Mouse (Mus musculus): ENCODE results near the gene Gm20388. TPM values are rescaled to one million over a fixed set of nuclear protein-coding genes. Genes with fewer than 3 reads are reported as not detected.
"Not testable (repeated sequence)": the region's sequence is repeated elsewhere in the genome, so short reads cannot be mapped to it uniquely, and the experiment has no call there.

Gm20388 gene
- total RNA-seq, 2 experiments from 2014 or later: 12.7 TPM; not detected in 1

DNA sequence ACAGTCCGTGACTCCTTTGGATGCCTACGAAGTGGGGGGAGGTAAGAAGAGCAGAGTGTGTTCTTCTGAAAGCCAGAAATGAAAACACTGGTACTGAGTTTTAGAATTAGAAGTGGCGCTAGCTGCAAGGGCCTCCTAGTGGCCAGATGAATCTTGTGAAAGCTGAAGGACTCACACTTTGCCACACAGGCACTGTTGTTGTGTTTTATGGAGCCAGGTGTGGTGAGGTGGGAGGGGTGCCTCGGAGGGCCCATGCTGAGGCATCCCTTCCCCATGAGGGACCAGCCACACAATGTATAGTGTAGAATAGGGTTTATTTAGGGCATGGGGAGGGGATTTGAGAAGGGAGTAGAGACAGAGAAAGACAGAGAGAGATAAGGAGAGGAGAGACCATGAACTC is 3587.1 kb downstream of the Gm20388 start:
- DNase-seq: no peak

DNA sequence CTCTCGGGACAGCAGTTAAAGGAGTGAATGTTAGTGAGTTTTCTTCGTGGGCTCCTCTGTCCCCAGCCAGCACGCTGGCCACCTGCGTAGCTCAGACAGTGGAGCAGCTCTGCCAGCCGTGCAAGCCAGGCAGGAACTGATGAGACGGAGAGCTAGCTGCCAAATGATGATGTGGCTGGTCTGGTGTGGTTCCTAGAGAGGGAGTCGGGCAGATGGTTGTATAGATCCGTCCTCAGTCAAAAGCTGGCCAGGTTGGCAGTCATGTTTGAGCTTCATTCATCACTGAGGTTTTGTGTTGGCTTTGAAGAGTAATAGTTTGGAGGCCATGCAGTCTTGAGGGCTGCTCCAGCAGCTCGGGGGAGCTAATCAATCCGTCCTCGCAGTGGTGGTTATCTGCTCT is 3588.3 kb downstream of the Gm20388 start:
- DNase-seq: peak; percentile 34

GRCm38 (mm10) chr8:123499556-123499955 is 3588.9 kb downstream of the Gm20388 start:
- no peak for DNase-seq

- no peak for DNase-seq
These were observed 3591.6 kb downstream of the Gm20388 start for GRCm38 (mm10) chr8:123502192-123502591.

- DNase-seq: no peak
These were observed 3593.3 kb downstream of the Gm20388 start for GRCm38 (mm10) chr8:123503801-123504467.

DNA sequence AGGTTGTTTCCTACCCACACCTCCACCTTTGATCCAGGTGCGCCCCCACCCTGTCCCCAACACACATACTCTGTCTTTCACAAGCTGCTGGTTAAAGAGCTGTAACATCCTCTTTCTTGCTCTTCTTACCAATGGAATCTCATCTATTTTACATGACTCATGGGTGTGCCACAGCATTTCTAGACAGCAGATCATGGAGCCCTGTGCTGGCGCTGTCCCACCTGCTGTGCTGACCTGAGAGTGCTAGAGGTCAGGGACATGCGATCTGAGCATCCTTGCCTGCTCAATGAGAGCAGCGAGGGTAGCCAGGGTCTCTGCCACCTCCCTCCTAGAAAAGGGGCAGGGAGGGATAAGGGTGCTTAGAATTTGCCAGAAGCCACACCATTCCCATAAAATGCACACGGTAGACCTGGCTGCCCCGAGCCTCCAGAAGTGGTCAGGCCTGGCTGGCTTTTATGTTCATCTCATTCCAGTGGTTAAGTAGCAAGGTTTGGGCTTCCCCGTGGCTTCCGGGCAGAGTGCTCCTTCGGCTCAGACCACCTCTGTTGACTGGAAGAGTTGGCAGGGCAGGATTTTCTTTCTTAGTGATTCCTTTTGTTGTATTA is 3594.1 kb downstream of the Gm20388 start:
- DNase-seq: no peak

DNA sequence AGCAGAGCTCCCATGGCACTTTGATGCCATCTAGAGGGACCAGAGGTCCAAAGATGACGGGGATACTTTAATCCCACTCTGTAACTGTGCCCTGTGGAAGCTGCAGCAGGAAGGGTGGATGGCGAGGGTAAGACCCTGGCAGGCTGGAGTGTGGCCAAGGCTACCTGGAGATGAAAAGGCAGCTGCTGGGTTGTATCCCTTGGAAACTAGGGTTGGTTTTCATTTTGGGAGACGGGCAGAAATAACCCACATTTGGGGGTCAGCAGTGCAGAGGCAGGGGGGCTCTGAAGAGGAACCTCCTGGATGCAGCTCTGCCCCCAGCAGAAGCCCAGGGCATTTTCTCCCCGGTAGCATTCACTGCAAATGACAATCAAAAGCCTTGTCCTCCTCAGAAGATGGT is 3594.6 kb downstream of the Gm20388 start:
- no peak for DNase-seq

- no peak for DNase-seq
These were observed 3595.1 kb downstream of the Gm20388 start for GRCm38 (mm10) chr8:123505695-123506094.

- DNase-seq: no peak
These were observed 3596.5 kb downstream of the Gm20388 start for GRCm38 (mm10) chr8:123507153-123507552.

DNA sequence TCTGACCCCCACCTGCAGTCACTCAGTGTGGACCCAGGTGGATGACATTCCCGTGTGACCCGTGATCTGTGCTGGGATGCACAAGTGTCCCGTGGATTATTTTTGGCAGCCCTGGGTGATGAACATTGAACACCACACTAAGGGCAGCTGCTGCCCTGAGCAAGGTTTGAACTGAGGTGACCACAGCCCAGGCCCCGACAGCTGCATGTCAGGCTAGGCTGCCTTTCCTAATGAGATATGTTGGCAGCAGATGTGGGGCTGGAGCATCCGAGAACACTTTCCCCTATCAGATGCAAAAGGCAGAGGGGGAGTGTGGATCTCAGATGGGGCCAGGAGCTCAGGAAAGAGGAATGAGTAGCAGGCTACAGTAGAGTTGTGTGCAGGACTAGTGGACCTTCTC is 3600.2 kb downstream of the Gm20388 start:
- no peak for DNase-seq

GRCm38 (mm10) chr8:123514136-123514535 is 3603.5 kb downstream of the Gm20388 start:
- peak in 1 of 2 experiments; percentile 15 for DNase-seq

DNA sequence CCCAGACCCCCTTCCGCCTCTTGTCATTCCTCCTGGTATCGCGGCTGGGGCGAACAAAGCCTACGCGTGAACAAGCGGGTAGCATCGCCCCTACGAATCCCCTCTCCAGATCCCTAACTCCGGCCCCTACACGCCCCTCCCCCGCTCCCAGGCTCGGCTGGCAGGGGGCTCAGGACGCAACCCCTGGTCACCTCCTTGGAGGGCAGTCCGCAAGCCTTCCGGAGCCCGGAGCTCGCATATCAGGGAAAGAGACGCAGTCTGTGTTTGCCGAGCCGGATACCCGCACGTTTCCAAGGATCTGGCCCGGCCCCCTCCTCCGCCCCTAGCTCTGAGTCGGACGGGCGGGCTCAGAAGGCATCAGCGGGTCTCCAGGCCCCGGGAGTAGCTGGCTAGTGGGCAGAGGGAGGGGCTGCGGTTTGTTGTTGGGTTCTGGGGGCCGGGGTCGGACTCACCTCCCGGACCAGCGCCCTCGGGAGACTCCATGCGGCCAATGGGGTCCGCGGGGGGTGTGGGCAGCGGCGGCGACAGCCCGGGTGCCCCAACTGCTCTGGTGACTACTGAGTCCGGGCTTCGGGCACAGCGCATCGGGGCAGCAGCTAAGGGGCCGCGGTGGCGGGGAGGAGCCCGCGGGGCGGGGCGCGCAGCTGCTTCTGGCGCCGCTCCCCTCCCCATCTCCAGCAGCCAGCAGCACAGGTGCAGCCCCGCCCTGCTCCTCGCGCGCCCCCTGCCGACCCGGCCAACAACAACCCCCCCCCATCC is 3604.3 kb downstream of the Gm20388 start, which contains the start of gene Dbndd1:
Gene Dbndd1, minus strand, starts transcription at position 683 of the 759 bp plus-strand sequence.
- peak; percentile 34 for DNase-seq

DNA sequence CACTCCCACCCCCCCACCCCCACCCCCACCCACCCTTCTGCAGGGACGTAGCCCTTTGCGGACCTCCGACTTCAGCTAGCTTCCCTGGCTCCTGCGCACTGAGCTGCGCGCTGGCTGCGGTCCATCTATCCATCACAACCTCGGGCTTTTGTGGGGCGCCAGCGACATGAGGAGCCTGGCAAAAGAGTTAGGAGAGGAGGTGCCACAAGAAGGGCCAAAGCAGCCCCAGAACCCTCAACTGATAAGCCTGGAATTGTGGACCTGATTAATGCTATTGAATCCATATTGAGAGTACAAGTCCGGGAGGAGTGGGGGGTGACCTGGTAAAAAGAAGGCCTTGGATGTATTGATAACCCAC is 3604.9 kb downstream of the Gm20388 start:
- no peak for DNase-seq

GRCm38 (mm10) chr8:123516596-123516995 is 3606.0 kb downstream of the Gm20388 start:
- DNase-seq: no peak

DNA sequence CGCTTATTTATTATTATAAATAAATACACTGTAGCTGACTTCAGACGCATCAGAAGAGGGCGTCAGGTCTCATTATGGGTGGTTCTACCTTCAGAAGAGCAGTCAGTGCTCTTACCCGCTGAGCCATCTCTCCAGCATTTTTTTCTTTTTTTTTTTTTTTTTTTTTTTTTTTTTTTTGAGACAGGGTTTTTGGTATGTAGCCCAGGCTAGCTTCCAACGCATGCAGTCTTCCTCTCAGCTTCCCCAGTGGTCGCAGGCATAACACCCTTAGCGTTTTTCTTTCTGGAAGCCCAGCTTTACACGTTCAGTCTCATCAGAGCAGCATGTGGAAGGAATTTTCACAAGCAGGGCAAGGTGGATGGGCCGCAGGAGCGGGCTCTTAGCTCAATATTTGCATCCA is 3607.5 kb downstream of the Gm20388 start:
- no peak for DNase-seq

GRCm38 (mm10) chr8:123518667-123519066 is 3608.0 kb downstream of the Gm20388 start, which contains the start of gene Gas8:
Gene Gas8 (plus strand): TSS chr8:123518834.
- DNase-seq: peak; percentile 83 to 85

DNA sequence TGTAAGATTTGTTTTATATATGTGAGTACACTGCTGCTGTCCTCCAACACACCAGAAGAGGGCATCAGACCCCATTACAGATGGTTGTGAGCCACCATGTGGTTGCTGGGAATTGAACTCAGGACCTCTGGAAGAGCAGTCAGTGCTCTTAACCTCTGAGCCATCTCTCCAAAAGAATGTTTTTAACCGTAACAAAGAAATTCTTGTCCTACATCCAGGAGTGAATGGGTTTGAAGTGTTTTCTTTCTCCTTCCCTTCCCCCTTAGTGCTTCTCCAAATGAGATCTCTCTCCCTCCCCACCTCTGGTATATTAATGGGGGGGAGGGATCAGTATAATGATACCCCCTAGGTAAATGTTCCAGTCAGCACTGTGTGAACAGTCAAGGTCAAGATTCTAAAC is 3609.4 kb downstream of the Gm20388 start:
- not testable (repeated sequence) for DNase-seq

GRCm38 (mm10) chr8:123527720-123528489 is 3617.3 kb downstream of the Gm20388 start:
- peak; percentile 38 to 45 for DNase-seq

DNA sequence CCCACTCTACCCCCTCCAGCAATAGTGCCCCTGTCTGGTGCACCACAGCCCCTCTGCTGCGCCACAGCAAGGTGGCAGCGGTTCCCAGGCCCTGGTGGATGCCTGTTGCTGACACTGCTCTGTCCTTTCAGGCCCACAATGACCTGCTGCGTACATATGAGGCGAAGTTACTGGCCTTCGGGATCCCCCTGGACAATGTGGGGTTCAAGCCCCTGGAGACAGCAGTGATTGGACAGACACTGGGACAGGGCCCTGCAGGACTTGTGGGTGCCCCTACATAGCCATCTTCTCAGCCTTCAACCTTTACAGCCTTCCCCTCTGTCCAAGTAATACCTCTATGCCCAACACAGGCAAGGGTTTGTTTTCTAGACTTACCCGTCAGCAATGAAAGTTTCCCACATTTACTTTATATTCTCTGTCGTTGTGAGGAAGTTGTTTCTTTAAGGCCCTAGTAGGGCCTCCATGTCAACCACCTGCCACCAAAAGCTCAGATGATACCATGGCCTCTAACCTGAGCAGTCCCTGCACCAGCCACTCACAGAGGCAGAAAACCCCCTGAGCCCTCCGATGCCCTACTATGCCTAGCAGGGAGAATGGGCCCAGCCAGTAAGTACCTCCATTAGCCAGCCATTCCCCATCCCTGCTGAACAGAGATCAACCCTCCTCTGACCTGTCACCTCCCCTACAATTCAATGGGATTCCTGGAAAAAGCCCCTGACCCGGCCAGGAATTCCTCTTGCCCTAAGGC is 3625.8 kb downstream of the Gm20388 start:
- DNase-seq: peak in 1 of 2 experiments; percentile 1

GRCm38 (mm10) chr8:123536990-123537380 is 3626.3 kb downstream of the Gm20388 start:
- peak in 1 of 2 experiments; percentile 2 for DNase-seq

- peak in 1 of 2 experiments; percentile 19 for DNase-seq
These were observed 3627.0 kb downstream of the Gm20388 start for GRCm38 (mm10) chr8:123537641-123538040.

- not testable (repeated sequence) for DNase-seq
These were observed 3653.6 kb downstream of the Gm20388 start for GRCm38 (mm10) chr8:123564221-123564620.
